Mouse (Mus musculus) intestine, postnatal 0 days (tissue): Measurements from ENCODE around the gene Gm45194. TPM values are rescaled to one million over a fixed set of nuclear protein-coding genes. Genes with fewer than 3 reads are reported as not detected.

Source experiments
- ATAC-seq: fragments of 200-750 bp; cut with Nextera tagmentation; 2 replicates; pipeline ENCODE4 v1.8.0; 2017; ENCODE audit warnings: mild to moderate bottlenecking, moderate TSS enrichment, moderate library complexity
- H3K27ac ChIP-seq: fragments of 300-500 bp; sonication (generic); 2 replicates; pipeline ENCODE4 v1.5.1; 2014; ENCODE audit warnings: mild to moderate bottlenecking, low read depth, low read length, moderate library complexity
- H3K27me3 ChIP-seq: fragments of 300-500 bp; sonication (generic); replicated peaks from 2 replicates; pipeline ENCODE4 v1.6.1; 2014; ENCODE audit warnings: low read length, mixed read lengths; ENCODE audit not compliant: control insufficient read depth, insufficient read depth
- H3K36me3 ChIP-seq: fragments of 300-500 bp; sonication (generic); 2 replicates; pipeline ENCODE4 v1.6.1; 2014; ENCODE audit warnings: mild to moderate bottlenecking, moderate library complexity; ENCODE audit not compliant: control insufficient read depth, insufficient read depth
- H3K4me1 ChIP-seq: fragments of 300-500 bp; sonication (generic); replicated peaks from 2 replicates; pipeline ENCODE4 v1.6.1; 2014; ENCODE audit warnings: antibody characterized with exemption, low read length, mixed read lengths; ENCODE audit not compliant: control insufficient read depth, insufficient read depth
- H3K4me2 ChIP-seq: fragments of 300-500 bp; sonication (generic); replicated peaks from 2 replicates; pipeline ENCODE4 v1.6.1; 2014; ENCODE audit warnings: low read depth, mild to moderate bottlenecking, moderate library complexity
- H3K4me3 ChIP-seq: fragments of 300-500 bp; sonication (generic); 2 replicates; pipeline ENCODE4 v1.5.1; 2014; ENCODE audit warnings: low read depth, low read length
- H3K9ac ChIP-seq: fragments of 300-500 bp; sonication (generic); 2 replicates; pipeline ENCODE4 v1.6.1; 2014; ENCODE audit warnings: mild to moderate bottlenecking, low read depth, low read length
- H3K9me3 ChIP-seq: fragments of 300-500 bp; sonication (generic); 2 replicates; pipeline ENCODE4 v1.6.1; 2016; ENCODE audit warnings: mixed run types; ENCODE audit not compliant: control insufficient read depth
- CTCF ChIP-seq: sonication (generic); IDR thresholded peaks from 2 replicates; pipeline ENCODE4 v1.5.1; 2016; ENCODE audit warnings: low read depth, mild to moderate bottlenecking, control low read depth, antibody characterized with exemption, moderate library complexity
- WGBS: fragments of 180-500 bp; shearing (Covaris S2); extraction: QIAGEN DNeasy Blood & Tissue Kit; methylation state at CpG from one replicate; pipeline ENCODE4 v1.1.7; 2014; 5-methylcytosine and 5-hydroxymethylcytosine counted together
- polyA plus RNA-seq: library from polyadenylated mRNA; unstranded; fragments of >200 nt; fragmentation: Nextera tagmentation; extraction: Ambion mirVana; gene quantifications from 2 replicates; pipeline ENCODE4 v1.2.1, GENCODE M21; 2015

The Gm45194 gene
- polyA plus RNA-seq, 1 experiment from 2014 or later: not detected

GRCm38 (mm10) chrX:111960909-111961308 is 69.7 kb downstream of the Gm45194 start:
- 60% methylated on average over 4 of the region's 4 CpGs for WGBS
- H3K9me3 ChIP-seq: no peaks in the 10 kb centered on the region
- no peaks in the 10 kb centered on the region for H3K36me3 ChIP-seq
- no peak for TF ChIP-seq CTCF
- no peaks in the 10 kb centered on the region for H3K27me3 ChIP-seq
- no peaks in the 10 kb centered on the region for H3K4me1 ChIP-seq
- no peak for ATAC-seq
- H3K4me2 ChIP-seq: no peak overlapping the region
- H3K27ac ChIP-seq: no peak overlapping the region
- no peak overlapping the region for H3K9ac ChIP-seq
- H3K4me3 ChIP-seq: no peak overlapping the region

DNA sequence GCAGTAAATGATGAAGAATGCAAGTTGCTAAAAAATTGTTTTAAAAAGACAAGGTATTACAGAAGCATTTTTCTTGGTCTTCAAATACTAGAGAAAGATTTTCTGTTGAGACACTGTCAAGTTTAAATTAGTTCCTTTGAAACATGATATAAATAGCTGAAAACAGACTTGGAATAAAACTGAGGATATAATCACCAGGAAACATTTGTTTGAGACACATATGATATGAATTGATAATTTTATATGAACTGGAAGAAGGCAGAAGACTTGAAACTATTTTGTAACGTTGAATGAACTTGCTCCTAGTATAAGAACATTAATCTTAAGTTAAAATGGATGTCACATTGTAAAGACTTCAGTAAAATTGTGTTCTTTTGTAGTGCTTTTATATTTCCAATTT is 108.5 kb downstream of the Gm45194 start:
- H3K4me1 ChIP-seq: no peaks in the 10 kb centered on the region
- no peak overlapping the region for H3K27ac ChIP-seq
- no peak overlapping the region for H3K4me2 ChIP-seq
- no peak overlapping the region for H3K4me3 ChIP-seq
- no peaks in the 10 kb centered on the region for H3K27me3 ChIP-seq
- TF ChIP-seq CTCF: no peak
- WGBS: 32% methylated on average over 1 of the region's 1 CpGs
- no peak overlapping the region for H3K9ac ChIP-seq
- H3K9me3 ChIP-seq: no peaks in the 10 kb centered on the region
- H3K36me3 ChIP-seq: no peaks in the 10 kb centered on the region
- ATAC-seq: no peak

DNA sequence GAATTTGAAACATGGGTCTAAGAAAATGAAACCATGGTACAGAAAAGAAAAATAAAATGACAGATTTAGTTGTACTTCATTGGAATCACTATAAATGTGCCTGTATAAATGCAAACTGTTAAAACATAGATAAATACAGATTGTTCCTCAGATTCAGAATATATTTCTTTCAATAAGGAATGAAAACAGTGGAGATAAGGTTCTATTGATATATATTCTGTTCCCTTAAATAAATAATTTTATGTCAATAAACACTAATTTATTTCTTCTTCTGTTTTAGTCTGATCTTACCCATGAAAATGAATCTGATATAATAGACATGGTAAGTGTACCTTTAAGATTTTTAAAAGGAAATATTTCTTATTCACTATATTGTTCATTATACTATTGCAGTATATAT is 119.5 kb downstream of the Gm45194 start, which contains the start of gene Tex16:
TSS of gene Tex16 (plus strand) at position 301 of the 400 bp plus-strand sequence.
- H3K36me3 ChIP-seq: no peaks in the 10 kb centered on the region
- H3K27me3 ChIP-seq: no peaks in the 10 kb centered on the region
- H3K9ac ChIP-seq: no peak within 1 kb of the TSS
- H3K4me3 ChIP-seq: no peak within 1 kb of the TSS
- no peaks in the 10 kb centered on the region for H3K9me3 ChIP-seq
- H3K4me2 ChIP-seq: no peak within 1 kb of the TSS
- no peak for ATAC-seq
- no peak for TF ChIP-seq CTCF
- no peaks in the 10 kb centered on the region for H3K4me1 ChIP-seq
- H3K27ac ChIP-seq: no peak within 1 kb of the TSS

- WGBS: 86% methylated on average over 3 of the region's 3 CpGs
- Histone ChIP-seq H3K4me1 (no peaks in the 10 kb centered on the region), H3K9ac (no peak within 1 kb of the TSS), H3K9me3 (no peaks in the 10 kb centered on the region), H3K27me3 (no peaks in the 10 kb centered on the region), H3K27ac (no peak within 1 kb of the TSS), H3K4me3 (no peak within 1 kb of the TSS), H3K4me2 (no peak within 1 kb of the TSS), H3K36me3 (no peaks in the 10 kb centered on the region)
- no peak for TF ChIP-seq CTCF
- ATAC-seq: no peak
Observed at GRCm38 (mm10) chrX:112238749-112239148, 347.6 kb downstream of the Gm45194 start, which contains the start of gene 4933403O08Rik. TSS of gene 4933403O08Rik (plus strand) at chrX:112239049.

DNA sequence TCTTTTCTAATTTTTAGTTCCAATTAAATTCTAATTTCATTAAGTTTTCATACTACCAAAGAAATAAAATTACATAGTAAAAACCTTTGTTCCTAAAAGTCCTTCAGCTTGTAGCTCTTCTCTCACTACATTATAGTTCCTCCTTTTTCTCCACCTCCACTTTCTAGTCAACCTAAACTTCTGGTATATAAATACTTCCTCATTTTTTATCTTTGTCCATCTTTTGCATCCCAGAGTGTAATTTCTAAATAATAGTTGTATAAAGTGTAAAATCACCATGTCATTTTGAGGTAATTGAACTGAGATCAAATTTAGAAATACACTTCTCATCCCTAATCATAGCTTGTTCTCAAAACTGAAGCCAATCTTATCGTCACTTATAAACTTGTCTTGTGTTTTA is 351.7 kb downstream of the Gm45194 start:
- Histone ChIP-seq H3K4me1 (no peaks in the 10 kb centered on the region), H3K4me2 (no peak overlapping the region), H3K27ac (no peak overlapping the region), H3K36me3 (no peaks in the 10 kb centered on the region), H3K27me3 (no peaks in the 10 kb centered on the region), H3K9me3 (no peaks in the 10 kb centered on the region), H3K4me3 (no peak overlapping the region), H3K9ac (no peak overlapping the region)
- ATAC-seq: no peak
- WGBS: 86% methylated on average over 1 of the region's 1 CpGs
- no peak for TF ChIP-seq CTCF

DNA sequence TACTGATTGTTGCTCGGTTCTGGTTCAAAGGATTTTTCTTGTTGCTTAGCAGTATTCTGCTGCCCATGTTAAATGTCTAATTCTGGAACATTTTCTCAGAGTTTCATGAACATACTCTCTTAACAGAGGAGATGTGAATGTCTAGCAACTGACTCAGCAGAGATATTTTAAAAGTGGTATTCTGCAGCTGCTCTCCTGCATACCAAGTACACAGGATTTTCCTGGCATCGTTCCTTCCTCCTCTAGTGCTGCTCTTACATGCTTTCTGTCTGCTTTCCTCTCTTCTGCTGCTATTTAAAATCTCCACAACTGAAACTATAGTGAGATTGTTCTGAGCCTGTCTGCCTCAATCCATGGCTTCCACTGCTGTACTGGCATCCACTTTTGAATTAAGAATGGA is 364.3 kb downstream of the Gm45194 start:
- H3K36me3 ChIP-seq: no peaks in the 10 kb centered on the region
- no peak overlapping the region for H3K9ac ChIP-seq
- H3K4me2 ChIP-seq: no peak overlapping the region
- no peaks in the 10 kb centered on the region for H3K27me3 ChIP-seq
- no peaks in the 10 kb centered on the region for H3K9me3 ChIP-seq
- 61% methylated on average over 2 of the region's 2 CpGs for WGBS
- H3K27ac ChIP-seq: no peak overlapping the region
- H3K4me3 ChIP-seq: no peak overlapping the region
- TF ChIP-seq CTCF: no peak
- ATAC-seq: no peak
- no peaks in the 10 kb centered on the region for H3K4me1 ChIP-seq

DNA sequence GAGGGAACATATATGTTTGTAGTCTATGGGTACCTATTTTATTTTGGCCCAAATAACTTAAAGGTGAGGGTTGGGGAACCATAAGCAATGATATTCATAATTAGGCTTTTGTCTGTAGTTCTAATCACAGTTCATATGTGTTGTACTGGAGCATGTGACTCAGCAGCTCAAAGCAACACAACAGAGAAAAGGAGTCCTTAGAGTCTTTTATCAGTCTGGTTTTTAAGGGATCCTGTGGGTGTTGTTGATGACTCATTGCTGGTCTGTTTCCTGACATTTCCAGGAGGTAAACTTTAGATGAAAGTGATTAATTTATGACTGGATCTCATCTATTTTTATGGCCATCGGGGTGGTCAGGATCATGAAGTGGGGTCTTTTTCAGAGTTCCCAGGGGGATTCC is 382.4 kb downstream of the Gm45194 start:
- H3K27ac ChIP-seq: no peak overlapping the region
- no peak for ATAC-seq
- no peak overlapping the region for H3K4me3 ChIP-seq
- TF ChIP-seq CTCF: no peak
- no peaks in the 10 kb centered on the region for H3K27me3 ChIP-seq
- H3K4me1 ChIP-seq: no peaks in the 10 kb centered on the region
- 53% methylated on average over 1 of the region's 1 CpGs for WGBS
- no peaks in the 10 kb centered on the region for H3K9me3 ChIP-seq
- no peak overlapping the region for H3K4me2 ChIP-seq
- H3K36me3 ChIP-seq: no peaks in the 10 kb centered on the region
- H3K9ac ChIP-seq: no peak overlapping the region

Other genes with a start within 250 kb of the Gm45194 start
- gene Hdx, start 194.3 kb upstream of the Gm45194 start, polyA plus RNA-seq: 0.21 and 0.25 TPM in 2 replicates
- gene Tex16, start 119.6 kb downstream of the Gm45194 start, polyA plus RNA-seq: 0.07 and 0.09 TPM in 2 replicates